Mouse (Mus musculus) testis, adult 2 months (tissue): ENCODE measurements around the gene Sec31b. TPM values are rescaled to one million over a fixed set of nuclear protein-coding genes. Genes with fewer than 3 reads are reported as not detected.

Experiments used
- H3K27ac ChIP-seq: fragments of 200-500 bp; 2 replicates; pipeline ENCODE4 v1.5.1; 2012; ENCODE audit warnings: low read depth, low read length; ENCODE audit not compliant: control insufficient read depth, insufficient read depth
- H3K27me3 ChIP-seq: fragments of 200-500 bp; 2 replicates; pipeline ENCODE4 v1.6.1; 2012; ENCODE audit warnings: mild to moderate bottlenecking, low read length, moderate library complexity; ENCODE audit not compliant: control insufficient read depth, insufficient read depth
- H3K36me3 ChIP-seq: fragments of 200-500 bp; 2 replicates; pipeline ENCODE4 v1.6.1; 2012; ENCODE audit warnings: mild to moderate bottlenecking, low read length; ENCODE audit not compliant: control insufficient read depth, insufficient read depth
- H3K4me1 ChIP-seq: fragments of 200-500 bp; 2 replicates; pipeline ENCODE4 v1.6.1; 2012; ENCODE audit warnings: low read length; ENCODE audit not compliant: control insufficient read depth, insufficient read depth
- H3K4me3 ChIP-seq: fragments of 200-500 bp; 2 replicates; pipeline ENCODE4 v1.5.1; 2012; ENCODE audit warnings: low read depth, mild to moderate bottlenecking, low read length, moderate library complexity, mixed read lengths; ENCODE audit not compliant: control insufficient read depth
- CTCF ChIP-seq: fragments of 200-500 bp; IDR thresholded peaks from 2 replicates; pipeline ENCODE4 v1.5.1; 2012; ENCODE audit warnings: low read depth, mild to moderate bottlenecking, inconsistent platforms, low read length, moderate library complexity; ENCODE audit not compliant: control insufficient read depth, insufficient read depth, insufficient replicate concordance
- POLR2A ChIP-seq: fragments of 200-500 bp; IDR thresholded peaks from 2 replicates; pipeline ENCODE4 v1.6.1; 2012; ENCODE audit warnings: low read depth, mild to moderate bottlenecking, inconsistent platforms, low read length, moderate library complexity; ENCODE audit not compliant: control insufficient read depth
- polyA plus RNA-seq: library from polyadenylated mRNA; depleted of rRNA; stranded (reverse); fragments of >200 nt; gene quantifications from 2 replicates; pipeline ENCODE4 v1.2.3, GENCODE M21; 2012

The Sec31b gene
- polyA plus RNA-seq, 1 experiment = 3.2 TPM

DNA sequence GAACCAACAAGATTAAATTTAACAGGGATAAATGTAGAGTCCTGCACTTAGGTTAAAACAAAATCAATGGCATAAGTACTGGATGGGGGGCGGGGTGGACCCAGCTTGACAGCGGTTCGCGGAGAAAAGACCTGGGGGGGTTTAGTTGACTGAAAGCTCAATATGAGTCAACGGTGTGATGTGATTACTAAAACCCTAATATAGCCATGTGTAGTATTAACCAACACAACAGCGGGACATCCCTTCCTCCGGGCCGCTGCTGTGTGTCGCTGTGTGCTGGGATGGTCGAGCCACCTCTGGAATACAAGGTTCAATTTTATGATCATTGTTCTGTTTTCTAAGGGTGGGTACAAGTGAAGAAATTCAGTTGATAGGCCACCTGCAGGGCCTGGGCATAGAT is 36.4 kb upstream of the Sec31b start:
- no peak overlapping the region for H3K4me3 ChIP-seq
- TF ChIP-seq POLR2A (no peak), CTCF (no peak)
- no peaks in the 10 kb centered on the region for H3K36me3 ChIP-seq
- H3K27me3 ChIP-seq = no peaks in the 10 kb centered on the region
- H3K4me1 ChIP-seq = no peaks in the 10 kb centered on the region
- no peak overlapping the region for H3K27ac ChIP-seq

DNA sequence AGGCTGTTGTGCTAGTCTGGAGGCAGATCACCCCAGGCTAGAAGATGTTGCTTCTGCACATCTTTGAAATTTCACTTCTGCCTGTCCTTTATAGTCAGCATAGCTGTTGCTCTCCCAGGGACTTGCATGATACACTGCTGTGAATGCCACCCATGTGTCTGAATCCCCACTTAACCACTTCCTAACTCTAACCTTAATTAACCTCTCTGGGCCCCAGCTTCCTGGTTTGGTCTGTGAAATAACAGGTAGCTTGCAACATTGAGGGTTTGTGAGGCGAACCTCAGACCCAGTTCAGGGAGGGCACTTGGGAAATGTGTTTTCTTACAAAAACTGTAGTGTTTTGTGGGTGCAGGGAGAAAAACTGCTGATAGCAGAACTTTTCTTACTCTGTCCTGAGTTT is 32.4 kb upstream of the Sec31b start:
- H3K27me3 ChIP-seq = no peaks in the 10 kb centered on the region
- no peaks in the 10 kb centered on the region for H3K36me3 ChIP-seq
- H3K4me1 ChIP-seq = no peaks in the 10 kb centered on the region
- no peak overlapping the region for H3K4me3 ChIP-seq
- H3K27ac ChIP-seq = no peak overlapping the region
- TF ChIP-seq POLR2A = no peak
- no peak for TF ChIP-seq CTCF

- TF ChIP-seq CTCF (no peak), POLR2A (no peak)
- Histone ChIP-seq H3K4me1 (no peaks in the 10 kb centered on the region), H3K4me3 (no peak overlapping the region), H3K27me3 (no peaks in the 10 kb centered on the region), H3K36me3 (peaks cover 1% of the 10 kb centered on the region; the same call in 1 of the 2 replicates), H3K27ac (no peak overlapping the region)
Measured at GRCm38 (mm10) chr19:44576275-44576674, 30.6 kb upstream of the Sec31b start.

- Histone ChIP-seq H3K27ac (no peak overlapping the region), H3K36me3 (peaks cover 6% of the 10 kb centered on the region), H3K4me3 (no peak overlapping the region), H3K27me3 (no peaks in the 10 kb centered on the region), H3K4me1 (peaks cover 2% of the 10 kb centered on the region)
- TF ChIP-seq POLR2A (no peak), CTCF (no peak)
Measured at GRCm38 (mm10) chr19:44567763-44568162, 22.1 kb upstream of the Sec31b start.

GRCm38 (mm10) chr19:44564006-44564405 is 18.3 kb upstream of the Sec31b start:
- H3K27ac ChIP-seq = no peak overlapping the region
- no peaks in the 10 kb centered on the region for H3K27me3 ChIP-seq
- peaks cover 2% of the 10 kb centered on the region for H3K4me1 ChIP-seq
- H3K4me3 ChIP-seq = no peak overlapping the region
- H3K36me3 ChIP-seq = peaks cover 1% of the 10 kb centered on the region; the same call in 1 of the 2 replicates
- no peak for TF ChIP-seq CTCF
- no peak for TF ChIP-seq POLR2A

GRCm38 (mm10) chr19:44562652-44563206 is 17.1 kb upstream of the Sec31b start, which contains the start of gene Hif1an:
Hif1an (plus strand) TSS chr19:44562850.
- peak within 1 kb of the TSS; percentile 79; the same call in 1 of the 2 replicates for H3K27ac ChIP-seq
- H3K27me3 ChIP-seq = no peaks in the 10 kb centered on the region
- peaks cover 1% of the 10 kb centered on the region; the same call in 1 of the 2 replicates for H3K36me3 ChIP-seq
- peaks cover 2% of the 10 kb centered on the region for H3K4me1 ChIP-seq
- TF ChIP-seq CTCF (peak; percentile 96), POLR2A (peak; percentile 87)
- peak within 1 kb of the TSS; percentile 93 for H3K4me3 ChIP-seq

DNA sequence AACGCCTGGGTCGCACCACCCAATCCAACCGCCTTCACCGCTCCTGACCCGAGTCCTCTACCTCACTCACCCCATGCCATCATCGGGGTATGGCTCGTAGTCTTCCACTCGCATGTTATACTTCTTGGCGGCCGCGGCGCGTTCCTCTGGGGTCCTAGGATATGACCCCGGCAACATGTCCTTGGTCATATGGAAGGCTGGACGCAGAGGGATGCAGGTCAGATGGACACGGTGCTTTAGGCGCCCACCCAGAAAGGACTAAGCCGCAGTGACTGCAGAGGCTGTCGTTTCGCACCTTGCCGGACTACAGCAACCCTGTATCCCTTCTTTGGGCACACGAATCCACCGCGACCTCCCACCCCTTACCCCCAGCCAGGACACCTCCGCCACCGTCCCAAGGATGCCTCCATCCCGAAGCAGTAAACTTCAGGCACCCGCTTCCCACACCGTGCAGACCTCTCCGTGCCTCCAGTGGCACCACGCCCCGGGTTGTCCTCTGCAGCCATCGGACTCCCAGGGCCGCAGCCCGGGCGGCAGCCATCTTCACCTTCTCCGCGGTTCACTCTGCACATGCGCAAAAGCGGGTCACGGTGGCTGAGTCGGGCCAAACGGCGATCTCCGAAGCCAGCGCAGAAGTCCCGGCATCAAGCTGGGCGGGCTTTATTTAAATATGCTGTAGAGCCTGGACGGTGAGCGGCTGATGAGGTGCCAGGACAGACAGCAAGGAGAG is 9.4 kb upstream of the Sec31b start, which contains the start of gene Ndufb8:
Gene Ndufb8, minus strand, starts transcription at position 580 of the 730 bp plus-strand sequence.
- Histone ChIP-seq H3K4me3 (peak within 1 kb of the TSS; percentile 96), H3K36me3 (peaks cover 2% of the 10 kb centered on the region; the same call in 1 of the 2 replicates), H3K4me1 (peaks cover 4% of the 10 kb centered on the region), H3K27me3 (no peaks in the 10 kb centered on the region), H3K27ac (peak within 1 kb of the TSS; percentile 71)
- peak; percentile 90 for TF ChIP-seq POLR2A
- no peak for TF ChIP-seq CTCF
